Mouse (Mus musculus) gastrocnemius, postnatal 10 days (tissue): Measurements from ENCODE around the gene Map4k2. TPM values are rescaled to one million over a fixed set of nuclear protein-coding genes. Genes with fewer than 3 reads are reported as not detected.
A peak's percentile ranks its signal among the peaks of the same experiment; 100 is the strongest.

Experiments
- DNase-seq: peaks from one replicate; pipeline ENCODE4 v3.0.0; 2021; ENCODE audit warnings: mixed read lengths
- total RNA-seq, 2 experiments: library from RNA; stranded (reverse); gene quantifications; 2 replicates each; pipeline ENCODE4 v1.2.3; 2021

Gene Map4k2
- total RNA-seq, 2 experiments from 2014 or later: 11.9 to 19.3 TPM

DNA sequence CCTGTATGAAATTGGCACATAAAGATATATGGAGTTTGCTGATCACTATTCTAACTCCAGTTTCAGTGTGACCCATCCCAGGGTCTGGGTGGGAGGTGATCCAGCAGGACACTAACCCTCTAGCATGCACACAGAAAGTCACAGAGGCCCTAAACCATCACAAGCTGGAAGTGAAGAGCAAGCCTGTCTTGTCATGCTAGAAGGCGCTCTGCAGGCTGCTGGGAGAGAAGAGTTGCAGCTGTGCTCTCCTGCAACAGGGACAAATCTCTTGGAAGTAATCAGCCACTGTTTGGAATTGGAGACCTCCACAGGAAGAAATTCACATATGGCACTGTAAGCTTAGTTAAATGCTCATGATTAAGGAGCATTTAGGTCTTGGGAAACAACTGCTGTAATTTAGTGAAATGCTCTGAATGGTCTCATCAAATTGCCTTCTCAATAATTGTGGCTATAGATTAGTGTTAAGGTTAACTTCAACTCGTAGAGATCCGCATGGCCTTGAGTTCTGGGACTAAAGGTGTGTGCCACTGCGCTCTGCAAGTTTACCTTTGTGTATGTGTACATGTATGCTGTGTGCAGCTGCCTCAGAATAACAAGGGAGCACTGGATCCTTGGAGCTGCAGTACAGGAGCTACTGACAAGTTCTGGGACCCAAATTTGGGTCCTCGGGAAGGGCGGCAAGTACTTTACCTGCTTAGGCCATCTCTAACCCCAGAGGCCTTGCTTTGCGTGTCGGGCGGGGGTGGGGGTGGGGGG is 39.7 kb downstream of the Map4k2 start:
- DNase-seq: no peak

- DNase-seq: no peak
These were observed 40.3 kb downstream of the Map4k2 start for GRCm38 (mm10) chr19:6381238-6381637.

- no peak for DNase-seq
These were observed 41.5 kb downstream of the Map4k2 start for GRCm38 (mm10) chr19:6382323-6382924.

DNA sequence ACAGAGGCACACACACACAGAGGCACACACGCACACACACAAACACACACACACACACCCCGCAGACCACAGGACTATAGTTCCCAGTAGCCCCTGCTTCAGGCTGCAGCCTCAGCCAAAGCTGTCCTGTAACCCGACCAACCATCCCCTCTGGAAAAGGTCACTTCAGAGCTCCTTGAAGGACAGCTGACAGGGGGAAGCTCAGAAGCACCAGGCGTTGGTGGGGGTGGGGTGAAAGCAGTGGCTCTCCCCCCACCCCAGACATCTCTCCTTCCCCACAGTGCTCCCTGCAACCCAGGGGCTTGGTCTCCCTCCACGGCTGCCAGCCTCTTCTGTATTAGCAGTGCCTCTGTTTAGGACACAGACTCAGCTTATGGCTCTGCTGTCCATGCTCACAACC is 42.5 kb downstream of the Map4k2 start:
- DNase-seq: no peak

GRCm38 (mm10) chr19:6384128-6384527 is 43.2 kb downstream of the Map4k2 start, which contains the start of gene Pygm:
Pygm (plus strand) TSS chr19:6384399.
- peak; percentile 90 for DNase-seq

DNA sequence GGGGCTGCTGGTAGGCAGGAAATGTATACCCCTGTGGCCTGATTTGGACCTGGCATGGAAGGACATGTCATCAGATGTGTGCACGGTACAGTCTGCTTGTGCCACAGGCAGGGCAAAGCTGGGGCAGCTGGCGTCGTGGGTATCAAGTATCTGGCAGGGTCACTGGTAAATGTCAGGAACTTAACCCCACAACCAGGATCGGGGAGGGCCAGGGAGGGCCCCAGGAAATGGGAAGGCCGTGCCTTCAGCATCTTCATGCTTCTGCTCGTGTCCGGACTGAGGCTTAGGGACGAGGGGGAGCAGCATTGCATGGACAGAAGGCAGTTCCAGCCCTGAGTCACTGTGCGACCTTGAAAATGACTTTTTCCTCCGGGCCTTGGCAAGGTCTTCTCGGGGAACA is 44.0 kb downstream of the Map4k2 start:
- DNase-seq: peak; percentile 54

DNA sequence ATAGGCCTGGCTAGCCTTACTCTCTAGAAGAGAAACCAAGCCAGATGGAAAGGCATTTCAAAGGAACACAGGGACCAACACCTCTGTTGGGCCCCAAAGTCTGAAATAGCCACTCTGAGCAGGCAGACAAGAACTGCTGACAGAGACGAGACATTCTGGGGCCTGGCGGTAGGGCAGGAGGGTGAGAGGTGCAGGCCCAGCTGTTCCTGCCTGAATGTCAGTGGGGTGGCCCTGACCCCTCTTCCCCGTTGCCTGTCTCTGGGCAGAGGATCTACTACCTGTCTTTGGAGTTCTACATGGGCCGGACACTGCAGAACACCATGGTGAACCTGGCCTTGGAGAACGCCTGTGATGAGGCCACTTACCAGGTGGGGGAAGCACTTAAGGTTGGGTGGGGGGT is 44.5 kb downstream of the Map4k2 start:
- no peak for DNase-seq

- DNase-seq: no peak
These were observed 44.9 kb downstream of the Map4k2 start for GRCm38 (mm10) chr19:6385821-6386220.

DNA sequence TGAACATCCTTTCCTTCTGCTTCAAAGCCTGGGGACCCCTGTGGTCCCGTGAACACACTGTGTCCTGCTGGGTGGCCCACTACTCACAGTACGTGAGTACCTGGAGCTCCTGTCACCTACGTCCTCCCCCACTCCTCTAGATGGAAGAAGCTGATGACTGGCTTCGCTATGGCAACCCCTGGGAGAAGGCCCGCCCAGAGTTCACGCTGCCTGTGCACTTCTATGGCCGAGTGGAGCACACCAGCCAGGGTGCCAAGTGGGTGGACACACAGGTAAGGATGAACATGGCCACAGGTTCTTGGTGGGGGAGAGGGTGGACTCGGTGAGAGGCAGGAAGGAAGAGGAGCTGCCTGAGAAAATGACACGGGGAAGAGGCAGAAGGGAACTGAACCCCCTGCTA is 45.3 kb downstream of the Map4k2 start:
- DNase-seq: no peak

GRCm38 (mm10) chr19:6388006-6388405 is 47.1 kb downstream of the Map4k2 start:
- peak; percentile 59 for DNase-seq

DNA sequence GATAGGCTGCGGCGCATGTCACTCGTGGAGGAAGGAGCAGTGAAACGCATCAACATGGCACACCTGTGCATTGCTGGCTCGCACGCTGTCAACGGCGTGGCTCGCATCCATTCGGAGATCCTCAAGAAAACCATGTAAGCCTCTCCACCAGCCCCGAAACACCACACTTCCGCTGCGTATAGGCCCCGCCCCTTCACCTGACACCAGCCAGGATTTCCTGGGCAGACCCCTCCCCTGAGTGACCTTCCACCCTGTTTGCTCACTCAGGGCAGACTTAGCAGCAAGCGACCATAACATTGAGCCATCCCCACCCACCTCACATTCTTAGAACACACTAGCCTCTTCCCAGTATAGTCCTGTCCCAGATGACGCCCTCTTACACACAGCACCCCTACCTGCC is 48.9 kb downstream of the Map4k2 start:
- DNase-seq: no peak

DNA sequence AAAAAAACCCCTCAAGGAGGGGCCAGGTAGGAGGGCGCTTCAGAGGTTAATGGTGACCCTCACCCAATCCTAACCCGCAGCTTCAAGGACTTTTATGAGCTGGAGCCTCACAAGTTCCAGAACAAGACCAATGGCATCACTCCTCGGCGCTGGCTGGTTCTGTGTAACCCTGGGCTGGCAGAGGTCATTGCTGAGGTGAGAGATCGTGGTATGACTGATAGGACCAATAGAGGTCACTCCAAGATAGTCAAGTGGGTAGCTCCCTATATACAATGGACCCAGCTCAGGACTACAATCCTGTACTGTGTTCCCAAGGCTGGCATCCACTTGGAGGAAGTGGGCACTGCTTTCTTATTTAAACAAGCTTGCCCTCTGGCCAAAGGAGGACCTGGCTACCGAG is 49.3 kb downstream of the Map4k2 start:
- no peak for DNase-seq

- no peak for DNase-seq
These were observed 51.9 kb downstream of the Map4k2 start for GRCm38 (mm10) chr19:6392743-6393393.

DNA sequence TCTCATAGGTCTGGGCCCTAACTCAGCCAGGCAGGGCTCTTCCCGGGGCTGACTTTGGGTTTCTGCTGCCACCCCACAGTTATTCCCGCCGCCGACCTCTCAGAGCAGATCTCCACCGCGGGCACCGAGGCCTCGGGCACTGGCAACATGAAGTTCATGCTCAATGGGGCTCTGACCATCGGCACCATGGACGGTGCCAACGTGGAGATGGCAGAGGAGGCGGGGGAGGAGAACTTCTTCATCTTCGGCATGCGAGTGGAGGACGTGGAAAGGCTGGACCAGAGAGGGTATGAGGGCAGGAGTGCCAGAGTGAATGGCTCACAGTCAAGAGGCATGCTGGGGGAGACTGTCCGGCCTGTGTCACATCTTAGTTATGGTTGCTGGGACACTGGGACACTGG is 52.7 kb downstream of the Map4k2 start:
- DNase-seq: no peak

- DNase-seq: no peak
These were observed 55.3 kb downstream of the Map4k2 start for GRCm38 (mm10) chr19:6396237-6396636.

DNA sequence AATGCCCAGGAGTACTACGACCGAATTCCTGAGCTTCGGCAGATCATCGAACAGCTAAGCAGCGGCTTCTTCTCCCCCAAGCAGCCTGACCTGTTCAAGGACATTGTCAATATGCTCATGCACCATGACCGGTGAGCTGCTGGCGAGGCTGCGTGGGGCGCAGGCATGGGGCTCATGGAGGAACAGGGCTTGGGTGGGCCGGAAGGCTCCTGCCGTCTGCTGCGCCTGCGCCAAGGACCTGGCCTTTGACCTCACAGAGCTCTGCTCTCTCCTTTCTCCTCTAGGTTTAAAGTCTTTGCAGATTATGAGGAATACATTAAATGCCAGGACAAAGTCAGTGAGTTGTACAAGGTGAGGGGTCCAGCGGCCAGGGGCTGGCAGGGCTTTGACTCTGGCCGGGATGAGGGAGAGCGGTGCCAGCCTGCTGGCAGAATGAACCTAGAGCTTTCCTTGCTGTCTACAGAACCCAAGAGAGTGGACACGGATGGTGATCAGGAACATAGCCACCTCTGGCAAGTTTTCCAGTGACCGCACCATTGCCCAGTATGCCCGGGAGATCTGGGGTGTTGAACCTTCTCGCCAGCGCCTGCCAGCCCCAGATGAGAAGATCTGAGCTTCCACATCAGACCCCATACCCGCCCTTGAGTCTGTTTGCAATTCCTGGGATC is 56.8 kb downstream of the Map4k2 start:
- DNase-seq: no peak

- peak; percentile 73 for DNase-seq
These were observed 57.7 kb downstream of the Map4k2 start for GRCm38 (mm10) chr19:6398447-6399284.

GRCm38 (mm10) chr19:6399285-6400095 is 58.6 kb downstream of the Map4k2 start, which contains the start of gene Rasgrp2:
Rasgrp2 (plus strand) TSS chr19:6399340.
- DNase-seq: peak; percentile 56

DNA sequence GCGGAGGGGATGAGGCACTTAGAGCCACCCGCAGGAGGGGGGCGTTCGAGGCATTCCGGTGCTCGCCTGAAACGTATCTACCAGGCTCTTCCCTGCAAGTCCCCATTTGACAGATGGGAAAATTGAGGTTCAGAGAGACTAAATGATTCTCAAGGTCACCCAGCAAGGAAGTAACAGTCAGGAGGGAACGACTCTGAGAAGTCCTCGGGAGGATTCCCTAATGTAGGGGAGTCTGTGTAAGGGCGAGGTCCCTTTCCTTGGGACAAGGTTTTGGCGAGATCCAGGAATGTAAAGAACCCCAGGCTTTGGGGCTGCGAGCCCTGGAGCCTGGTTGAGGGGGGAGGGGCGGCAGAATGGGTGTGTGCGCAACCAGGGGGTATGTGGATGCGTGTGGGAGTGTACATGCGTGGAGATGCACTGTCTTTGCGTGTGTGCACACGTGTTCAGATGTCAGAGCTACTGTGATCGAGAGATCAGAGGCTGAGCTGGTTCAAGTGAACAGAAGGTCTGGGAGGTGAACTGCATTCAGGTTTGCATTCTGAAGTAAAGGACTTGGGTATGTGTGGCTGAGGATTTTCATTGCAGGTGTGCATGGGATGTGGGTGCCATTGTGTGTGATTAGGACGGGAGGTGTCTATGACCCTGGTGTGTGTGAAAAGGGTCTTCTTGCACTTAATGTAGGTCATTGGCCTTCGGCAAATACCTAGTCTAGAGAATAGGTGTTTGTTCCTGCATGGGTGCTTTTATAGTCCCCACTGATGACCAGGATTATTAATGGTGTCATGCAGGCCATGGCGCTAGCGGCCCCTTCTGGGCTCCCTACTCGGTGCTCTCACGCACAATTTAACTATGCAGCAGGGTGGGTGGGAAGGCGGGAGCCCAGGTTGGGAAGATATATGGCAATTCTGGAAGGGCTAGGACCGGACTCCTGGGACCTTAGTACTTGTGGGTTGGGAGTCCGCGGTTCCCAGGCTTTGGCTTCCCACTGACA is 59.5 kb downstream of the Map4k2 start:
- DNase-seq: no peak
